9 mouse cellular contexts compared by ENCODE assay signal in genomic region chr13:59656975-59657388, GRCm38 (mm10). TPM values are rescaled to one million over a fixed set of nuclear protein-coding genes. Genes with fewer than 3 reads are reported as not detected.
A peak's percentile ranks its signal among the peaks of the same experiment; 100 is the strongest.
DNase-seq lines count a peak whose midpoint lies in the region; ATAC-seq and TF ChIP-seq lines count a peak whose summit lies in the region.
"Had no signal": no experiment of that assay in that cellular context is flagged by ENCODE, and none has a peak within 500 bp of the region (broad histone marks: within the 10 kb centered on the region; RNA-seq: fewer than 3 reads in every experiment).

No protein-coding gene starts in this region.

- no peaks in the 10 kb centered on the region for H3K27me3 ChIP-seq in kidney, adult 2 months (replicated peaks; ENCODE audit: control insufficient read depth, insufficient read depth, low read length)
- H3K27me3 ChIP-seq in kidney, embryonic 14.5 days (ENCODE audit: control insufficient read depth, insufficient read depth, low read length) = no peaks in the 10 kb centered on the region
- no peaks in the 10 kb centered on the region for H3K27me3 ChIP-seq in embryonic facial prominence, embryonic 11.5 days (ENCODE audit: control insufficient read depth, insufficient read depth, low read length)
- no peaks in the 10 kb centered on the region for H3K27me3 ChIP-seq in kidney, embryonic 16.5 days (ENCODE audit: insufficient read depth, low read length)
- no peaks in the 10 kb centered on the region for H3K27me3 ChIP-seq in midbrain, embryonic 12.5 days

- peak overlapping the region; percentile 34 for H3K27ac ChIP-seq in kidney, adult 2 months (ENCODE audit: insufficient read depth, low read depth, low read length)
- no peak overlapping the region for H3K27ac ChIP-seq in kidney, embryonic 14.5 days (ENCODE audit: low read depth, low read length)
- 0 out of 2 replicates have a peak overlapping the region, but pooled peaks have one; percentile 16 for H3K27ac ChIP-seq in embryonic facial prominence, embryonic 11.5 days (replicated peaks; ENCODE audit: low read depth, low read length)
- H3K27ac ChIP-seq in kidney, embryonic 16.5 days (ENCODE audit: low read length) = peak overlapping the region; percentile 59
- peak overlapping the region; percentile 89 for H3K27ac ChIP-seq in midbrain, embryonic 12.5 days (replicated peaks)

- 47% methylated on average over 4 of the region's 4 CpGs for WGBS in kidney, adult 2 months
- 64% methylated on average over 4 of the region's 4 CpGs for WGBS in kidney, embryonic 14.5 days
- 60% methylated on average over 4 of the region's 4 CpGs for WGBS in embryonic facial prominence, embryonic 11.5 days
- 67% methylated on average over 4 of the region's 4 CpGs for WGBS in kidney, embryonic 16.5 days
- WGBS in midbrain, embryonic 12.5 days = 6% methylated on average over 4 of the region's 4 CpGs

- H3K36me3 ChIP-seq in kidney, adult 2 months (ENCODE audit: control insufficient read depth, insufficient read depth, low read length) = no peaks in the 10 kb centered on the region
- H3K36me3 ChIP-seq in kidney, embryonic 14.5 days (ENCODE audit: control insufficient read depth, insufficient read depth, low read length) = peaks cover 3% of the 10 kb centered on the region; the same call in 1 of the 2 replicates
- H3K36me3 ChIP-seq in embryonic facial prominence, embryonic 11.5 days (replicated peaks; ENCODE audit: control insufficient read depth, insufficient read depth, low read depth, low read length) = peaks cover 8% of the 10 kb centered on the region
- 0 out of 2 replicates have a peak, but pooled peaks cover 3% of the 10 kb centered on the region for H3K36me3 ChIP-seq in kidney, embryonic 16.5 days (ENCODE audit: insufficient read depth, low read length)
- peaks cover 64% of the 10 kb centered on the region for H3K36me3 ChIP-seq in midbrain, embryonic 12.5 days

- H3K4me1 ChIP-seq in kidney, adult 2 months (ENCODE audit: control insufficient read depth, insufficient read depth, low read length) = 0 out of 2 replicates have a peak, but pooled peaks cover 3% of the 10 kb centered on the region
- H3K4me1 ChIP-seq in kidney, embryonic 14.5 days (ENCODE audit: control insufficient read depth, insufficient read depth, low read length) = peaks cover 12% of the 10 kb centered on the region
- peaks cover 3% of the 10 kb centered on the region; the same call in 1 of the 2 replicates for H3K4me1 ChIP-seq in embryonic facial prominence, embryonic 11.5 days (ENCODE audit: control insufficient read depth, insufficient read depth, low read length)
- H3K4me1 ChIP-seq in kidney, embryonic 16.5 days (ENCODE audit: insufficient read depth, low read length) = peaks cover 17% of the 10 kb centered on the region
- H3K4me1 ChIP-seq in midbrain, embryonic 12.5 days = peaks cover 46% of the 10 kb centered on the region

- TF ChIP-seq CTCF in kidney, adult 2 months (conservative IDR thresholded peaks at IDR 0.05; ENCODE audit: insufficient read depth, insufficient read length, low read depth, low read length) = no peak

- no peak for ATAC-seq in kidney, embryonic 14.5 days (ENCODE audit: low FRiP score, low TSS enrichment)
- no peak for ATAC-seq in embryonic facial prominence, embryonic 11.5 days (replicated peaks; ENCODE audit: insufficient number of reproducible peaks, low FRiP score, low TSS enrichment, low read depth)
- no peak for ATAC-seq in kidney, embryonic 16.5 days (ENCODE audit: low FRiP score, low TSS enrichment)
- ATAC-seq in midbrain, embryonic 12.5 days (ENCODE audit: low FRiP score, low read depth) = peak; percentile 59; the same call in 1 of the 2 replicates

- H3K4me2 ChIP-seq in kidney, embryonic 14.5 days (replicated peaks; ENCODE audit: low read depth, low read length) = no peak overlapping the region
- no peak overlapping the region for H3K4me2 ChIP-seq in embryonic facial prominence, embryonic 11.5 days (ENCODE audit: low read depth, low read length)
- no peak overlapping the region for H3K4me2 ChIP-seq in kidney, embryonic 16.5 days (replicated peaks; ENCODE audit: low read depth, low read length)
- H3K4me2 ChIP-seq in midbrain, embryonic 12.5 days (replicated peaks) = peak overlapping the region; percentile 11; the same call in 1 of the 2 replicates

- H3K9ac ChIP-seq in kidney, embryonic 14.5 days (ENCODE audit: low read depth, low read length) = no peak overlapping the region
- H3K9ac ChIP-seq in embryonic facial prominence, embryonic 11.5 days (replicated peaks; ENCODE audit: low read length) = no peak overlapping the region
- no peak overlapping the region for H3K9ac ChIP-seq in kidney, embryonic 16.5 days (replicated peaks; ENCODE audit: low read length)
- H3K9ac ChIP-seq in midbrain, embryonic 12.5 days (replicated peaks) = no peak overlapping the region

- peak; percentile 69 for DNase-seq in kidney, adult 2 months
- no peak for DNase-seq in embryonic facial prominence, embryonic 11.5 days (ENCODE audit: low spot score)
- DNase-seq in urinary bladder, postnatal 14 days (ENCODE audit: low spot score) = no peak
- no peak for DNase-seq in thymus, postnatal 4 days
- DNase-seq in urinary bladder, postnatal 4 days (ENCODE audit: low spot score in 2 of 2) = no peak

- TF ChIP-seq POLR2A in kidney, adult 2 months (IDR thresholded peaks at IDR 0.05; ENCODE audit: low read depth, low read length) = no peak

- no peaks in the 10 kb centered on the region for H3K9me3 ChIP-seq in kidney, embryonic 14.5 days (ENCODE audit: control insufficient read depth, low read length)
- no peaks in the 10 kb centered on the region for H3K9me3 ChIP-seq in embryonic facial prominence, embryonic 11.5 days (replicated peaks; ENCODE audit: control insufficient read depth, low read length)
- no peaks in the 10 kb centered on the region for H3K9me3 ChIP-seq in kidney, embryonic 16.5 days (ENCODE audit: low read length)
- no peaks in the 10 kb centered on the region for H3K9me3 ChIP-seq in midbrain, embryonic 12.5 days

- no peak overlapping the region for H3K4me3 ChIP-seq in kidney, adult 2 months (ENCODE audit: insufficient read depth, low read depth, low read length)
- no peak overlapping the region for H3K4me3 ChIP-seq in kidney, embryonic 14.5 days (ENCODE audit: low read length)
- H3K4me3 ChIP-seq in embryonic facial prominence, embryonic 11.5 days (ENCODE audit: low read depth, low read length) = no peak overlapping the region
- no peak overlapping the region for H3K4me3 ChIP-seq in kidney, embryonic 16.5 days (ENCODE audit: low read length)
- H3K4me3 ChIP-seq in midbrain, embryonic 12.5 days = no peak overlapping the region

RNA-seq across cellular contexts. Expression of gene Golm1, which starts 18.6 kb away (rescaled TPM):
- polyA plus RNA-seq in kidney, adult 2 months (2012; rRNA removed) = 5.3 and 6.5 TPM in 2 replicates
- 27.9 and 41.9 TPM in 2 replicates for polyA plus RNA-seq in kidney, embryonic 14.5 days (2014; fragmentation: Nextera tagmentation; extraction: Ambion mirVana)
- polyA plus RNA-seq in embryonic facial prominence, embryonic 11.5 days (2014; fragmentation: Nextera tagmentation; extraction: Ambion mirVana) = 88.0 and 97.5 TPM in 2 replicates
- polyA plus RNA-seq in kidney, embryonic 16.5 days (2015; fragmentation: Nextera tagmentation; extraction: Ambion mirVana) = 39.6 and 40.1 TPM in 2 replicates
- polyA plus RNA-seq in midbrain, embryonic 12.5 days (2016; fragmentation: Nextera tagmentation; extraction: Ambion mirVana) = 122 and 134 TPM in 2 replicates

RNA-seq across cellular contexts. Expression of gene 4921517D22Rik, which starts 36.9 kb away (rescaled TPM):
- polyA plus RNA-seq in kidney, adult 2 months (2012; rRNA removed) = not detected in 2 replicates
- polyA plus RNA-seq in kidney, embryonic 14.5 days (2014; fragmentation: Nextera tagmentation; extraction: Ambion mirVana) = not detected in 2 replicates
- polyA plus RNA-seq in embryonic facial prominence, embryonic 11.5 days (2014; fragmentation: Nextera tagmentation; extraction: Ambion mirVana) = not detected in 2 replicates
- polyA plus RNA-seq in kidney, embryonic 16.5 days (2015; fragmentation: Nextera tagmentation; extraction: Ambion mirVana) = not detected in 2 replicates
- polyA plus RNA-seq in midbrain, embryonic 12.5 days (2016; fragmentation: Nextera tagmentation; extraction: Ambion mirVana) = not detected in 2 replicates
- polyA plus RNA-seq: stomach, embryonic 14.5 days had no signal

RNA-seq across cellular contexts. Expression of gene Spata31d1a, which starts 53.1 kb away (rescaled TPM):
- polyA plus RNA-seq in kidney, adult 2 months (2012; rRNA removed) = not detected in 2 replicates
- polyA plus RNA-seq in kidney, embryonic 14.5 days (2014; fragmentation: Nextera tagmentation; extraction: Ambion mirVana) = 0.43 TPM in 1 of 2 replicates, not detected in the other
- polyA plus RNA-seq in embryonic facial prominence, embryonic 11.5 days (2014; fragmentation: Nextera tagmentation; extraction: Ambion mirVana) = 0.11 TPM in 1 of 2 replicates, not detected in the other
- not detected in 2 replicates for polyA plus RNA-seq in kidney, embryonic 16.5 days (2015; fragmentation: Nextera tagmentation; extraction: Ambion mirVana)
- polyA plus RNA-seq in midbrain, embryonic 12.5 days (2016; fragmentation: Nextera tagmentation; extraction: Ambion mirVana) = 0.05 TPM in 2 replicates

RNA-seq across cellular contexts. Expression of gene Spata31d1b, which starts 55.1 kb away (rescaled TPM):
- polyA plus RNA-seq in kidney, adult 2 months (2012; rRNA removed) = 0.03 TPM in 2 replicates
- not detected in 2 replicates for polyA plus RNA-seq in kidney, embryonic 14.5 days (2014; fragmentation: Nextera tagmentation; extraction: Ambion mirVana)
- polyA plus RNA-seq in embryonic facial prominence, embryonic 11.5 days (2014; fragmentation: Nextera tagmentation; extraction: Ambion mirVana) = not detected in 2 replicates
- polyA plus RNA-seq in kidney, embryonic 16.5 days (2015; fragmentation: Nextera tagmentation; extraction: Ambion mirVana) = not detected in 2 replicates
- 0.07 TPM in 1 of 2 replicates, not detected in the other for polyA plus RNA-seq in midbrain, embryonic 12.5 days (2016; fragmentation: Nextera tagmentation; extraction: Ambion mirVana)
- polyA plus RNA-seq: stomach, embryonic 14.5 days had no signal
